In the genomic region with DNA sequence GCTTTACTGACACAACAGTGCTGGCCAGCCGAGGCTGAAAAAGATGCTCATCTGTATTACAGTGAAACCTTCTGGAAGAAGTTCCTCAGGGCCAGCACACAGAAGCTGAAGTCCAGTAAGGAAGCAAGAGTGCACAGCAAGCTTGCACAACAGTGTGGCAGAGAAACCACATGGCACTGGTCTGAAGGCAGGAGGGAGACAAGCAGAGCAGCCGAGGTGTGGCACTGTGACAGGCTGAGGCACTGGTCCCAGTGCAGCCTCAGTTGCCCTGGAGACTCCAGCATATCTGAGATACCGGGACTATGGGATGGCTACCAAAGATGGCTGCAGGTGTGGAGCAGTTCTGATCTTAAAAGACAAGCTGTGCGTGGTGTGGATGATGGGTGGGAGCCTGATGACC, we compare ENCODE assay signal across 18 mouse cellular contexts. TPM values are rescaled to one million over a fixed set of nuclear protein-coding genes. Genes with fewer than 3 reads are reported as not detected.
DNase-seq lines count a peak whose midpoint lies in the region; ATAC-seq and TF ChIP-seq lines count a peak whose summit lies in the region.
"Had no signal": no experiment of that assay in that cellular context is flagged by ENCODE, and none has a peak within 500 bp of the region (broad histone marks: within the 10 kb centered on the region; RNA-seq: fewer than 3 reads in every experiment).

No protein-coding gene starts in this region.

- in situ Hi-C loops in CH12.LX (cut with MboI; ENCODE audit: low pct_ligation_motif_present, low pct_unique_long_range_greater_than_20kb, low sequenced_read_pairs): no loop called here

- H3K9ac ChIP-seq in CH12.LX (ENCODE audit: insufficient read depth, low read depth): no peak overlapping the region
- H3K9ac ChIP-seq in liver, embryonic 16.5 days (ENCODE audit: low read depth, low read length): no peak overlapping the region
- H3K9ac ChIP-seq in hindbrain, embryonic 14.5 days: no peak overlapping the region
- H3K9ac ChIP-seq in forebrain, embryonic 16.5 days (replicated peaks; ENCODE audit: low read depth, low read length): no peak overlapping the region
- H3K9ac ChIP-seq: heart, embryonic 13.5 days; limb, embryonic 13.5 days had no signal

- H3K4me1 ChIP-seq in CH12.LX (ENCODE audit: control insufficient read depth in 1 of 2, insufficient read depth in 2 of 2): peaks cover 14 to 30% of the 10 kb centered on the region in 2 experiments
- H3K4me1 ChIP-seq in liver, embryonic 16.5 days (ENCODE audit: control insufficient read depth, low read depth, low read length): no peaks in the 10 kb centered on the region; the same call in 1 of the 2 replicates
- H3K4me1 ChIP-seq in hindbrain, embryonic 14.5 days (replicated peaks; ENCODE audit: control insufficient read depth, insufficient read depth, low read length): no peaks in the 10 kb centered on the region
- no peaks in the 10 kb centered on the region for H3K4me1 ChIP-seq in forebrain, embryonic 16.5 days (replicated peaks; ENCODE audit: control insufficient read depth, insufficient read depth, low read length)
- H3K4me1 ChIP-seq: midbrain, embryonic 10.5 days had no signal

- H3K36me3 ChIP-seq in CH12.LX (replicated peaks in 1 of 2; ENCODE audit: control insufficient read depth in 1 of 2, insufficient read depth in 1 of 2, low read length in 1 of 2): no peaks in the 10 kb centered on the region
- H3K36me3 ChIP-seq in liver, embryonic 16.5 days (ENCODE audit: control insufficient read depth, insufficient read depth): peaks cover 6% of the 10 kb centered on the region
- no peaks in the 10 kb centered on the region for H3K36me3 ChIP-seq in hindbrain, embryonic 14.5 days (replicated peaks; ENCODE audit: control insufficient read depth, insufficient read depth)
- no peaks in the 10 kb centered on the region for H3K36me3 ChIP-seq in forebrain, embryonic 16.5 days (ENCODE audit: control insufficient read depth, insufficient read depth)
- H3K36me3 ChIP-seq: heart, embryonic 13.5 days; limb, embryonic 13.5 days; midbrain, embryonic 10.5 days had no signal

- no peak for TF ChIP-seq EP300 in CH12.LX (IDR thresholded peaks at IDR 0.05; ENCODE audit: low read length)

- no peak for TF ChIP-seq CTCF in CH12.LX (conservative IDR thresholded peaks at IDR 0.05 in 1 of 2, IDR thresholded peaks at IDR 0.05 in 1 of 2; ENCODE audit: low read depth in 2 of 2, low read length in 2 of 2)

- H3K4me2 ChIP-seq in CH12.LX (ENCODE audit: insufficient read depth, low read depth, poor library complexity, severe bottlenecking): no peak overlapping the region
- H3K4me2 ChIP-seq in liver, embryonic 16.5 days (ENCODE audit: low read depth, low read length): no peak overlapping the region
- H3K4me2 ChIP-seq in hindbrain, embryonic 14.5 days (replicated peaks): no peak overlapping the region
- H3K4me2 ChIP-seq in forebrain, embryonic 16.5 days (ENCODE audit: low read length): no peak overlapping the region
- H3K4me2 ChIP-seq: heart, embryonic 13.5 days; limb, embryonic 13.5 days had no signal

- dilution Hi-C loops in CH12.LX (cut with MboI; ENCODE audit: extremely low pct_ligation_motif_present, extremely low pct_unique_long_range_greater_than_20kb, low sequenced_read_pairs): no loop called here

- H3K9me3 ChIP-seq in CH12.LX (replicated peaks; ENCODE audit: low read length): peaks cover 2% of the 10 kb centered on the region
- 0 out of 2 replicates have a peak, but pooled peaks cover 3% of the 10 kb centered on the region for H3K9me3 ChIP-seq in liver, embryonic 16.5 days (replicated peaks; ENCODE audit: control insufficient read depth, low read length)
- H3K9me3 ChIP-seq in hindbrain, embryonic 14.5 days (ENCODE audit: control insufficient read depth, low read length): no peaks in the 10 kb centered on the region
- no peaks in the 10 kb centered on the region for H3K9me3 ChIP-seq in forebrain, embryonic 16.5 days (ENCODE audit: control insufficient read depth, low read length)
- H3K9me3 ChIP-seq: limb, embryonic 13.5 days; midbrain, embryonic 10.5 days had no signal

- DNase-seq in layer of hippocampus, adult 9-11 months: peak; percentile 55
- DNase-seq in layer of hippocampus, postnatal 36 days: no peak
- DNase-seq in CH12.LX (ENCODE audit: extremely low read depth): no peak
- DNase-seq in adrenal gland, postnatal 36 days: peak; percentile 32 to 38
- no peak for DNase-seq in hindbrain, embryonic 14.5 days (ENCODE audit: low spot score)
- no peak for DNase-seq in retina, embryonic 14.5 days (ENCODE audit: low spot score)
- DNase-seq: cerebellum, adult 2 months; gastrocnemius, postnatal 36 days; kidney, adult 2 months; kidney, postnatal 4 days; right cerebral cortex, postnatal 25 days; thymus, postnatal 25 days had no signal

- H3K27ac ChIP-seq in CH12.LX (ENCODE audit: insufficient read depth, low read depth): peak overlapping the region; percentile 5; the same call in 1 of the 2 replicates
- peak overlapping the region; percentile 22; the same call in 1 of the 2 replicates for H3K27ac ChIP-seq in liver, embryonic 16.5 days (ENCODE audit: low read length)
- no peak overlapping the region for H3K27ac ChIP-seq in hindbrain, embryonic 14.5 days
- H3K27ac ChIP-seq in forebrain, embryonic 16.5 days (ENCODE audit: low read length): no peak overlapping the region
- H3K27ac ChIP-seq: heart, embryonic 13.5 days; limb, embryonic 13.5 days; midbrain, embryonic 10.5 days had no signal

- no peak for TF ChIP-seq RAD21 in CH12.LX (IDR thresholded peaks at IDR 0.05; ENCODE audit: low read depth, low read length)

- no peak for ATAC-seq in liver, embryonic 16.5 days (ENCODE audit: low read depth)
- ATAC-seq in hindbrain, embryonic 14.5 days (ENCODE audit: low FRiP score): no peak
- no peak for ATAC-seq in forebrain, embryonic 16.5 days
- ATAC-seq: CD4-positive, CD25-positive, alpha-beta regulatory T cell, adult 4 months had no signal

- H3K4me3 ChIP-seq in CH12.LX (replicated peaks in 1 of 3; ENCODE audit: low read depth in 2 of 3, low read length in 2 of 3, poor library complexity in 1 of 3): no peak overlapping the region
- H3K4me3 ChIP-seq in liver, embryonic 16.5 days (ENCODE audit: low read depth, low read length): no peak overlapping the region
- no peak overlapping the region for H3K4me3 ChIP-seq in hindbrain, embryonic 14.5 days (replicated peaks; ENCODE audit: low read length)
- no peak overlapping the region for H3K4me3 ChIP-seq in forebrain, embryonic 16.5 days (replicated peaks; ENCODE audit: low read length)
- H3K4me3 ChIP-seq: heart, embryonic 13.5 days; limb, embryonic 13.5 days; midbrain, embryonic 10.5 days had no signal

- no peaks in the 10 kb centered on the region for H3K27me3 ChIP-seq in CH12.LX (replicated peaks)
- H3K27me3 ChIP-seq in liver, embryonic 16.5 days (ENCODE audit: control insufficient read depth, insufficient read depth, low read depth, low read length): no peaks in the 10 kb centered on the region
- no peaks in the 10 kb centered on the region for H3K27me3 ChIP-seq in hindbrain, embryonic 14.5 days (ENCODE audit: control insufficient read depth, insufficient read depth, low read length)
- no peaks in the 10 kb centered on the region for H3K27me3 ChIP-seq in forebrain, embryonic 16.5 days (replicated peaks; ENCODE audit: control insufficient read depth, insufficient read depth, low read length)
- H3K27me3 ChIP-seq: heart, embryonic 13.5 days; limb, embryonic 13.5 days had no signal

- H3K79me2 ChIP-seq in CH12.LX (replicated peaks; ENCODE audit: control insufficient read depth, extremely low read depth, insufficient read depth, poor library complexity, severe bottlenecking): no peaks in the 10 kb centered on the region

- TF ChIP-seq POLR2A in CH12.LX (IDR thresholded peaks at IDR 0.05; ENCODE audit: low read depth, low read length): no peak

- 54% methylated on average over 4 of the region's 4 CpGs for WGBS in liver, embryonic 16.5 days (ENCODE audit: insufficient replicate concordance)
- WGBS in hindbrain, embryonic 14.5 days: 81% methylated on average over 4 of the region's 4 CpGs
- 81% methylated on average over 4 of the region's 4 CpGs for WGBS in forebrain, embryonic 16.5 days

TF ChIP-seq in CH12.LX, 34 proteins besides CTCF, POLR2A, EP300 and RAD21:
- TF ChIP-seq JUND (conservative IDR thresholded peaks at IDR 0.05; ENCODE audit: low read depth, low read length) (no peak), MAX (IDR thresholded peaks at IDR 0.05; ENCODE audit: low read length) (no peak), ETS1 (conservative IDR thresholded peaks at IDR 0.05; ENCODE audit: low read depth, low read length) (no peak), HCFC1 (IDR thresholded peaks at IDR 0.05; ENCODE audit: low read depth, low read length) (no peak), NELFE (IDR thresholded peaks at IDR 0.05; ENCODE audit: low read depth, low read length) (no peak), ZNF384 (IDR thresholded peaks at IDR 0.05; ENCODE audit: low read depth, low read length) (no peak), CHD2 (IDR thresholded peaks at IDR 0.05; ENCODE audit: low read length) (no peak), KAT2A (IDR thresholded peaks at IDR 0.05; ENCODE audit: insufficient replicate concordance, low read length) (no peak), SMC3 (IDR thresholded peaks at IDR 0.05; ENCODE audit: low read depth, low read length) (no peak)

RNA-seq across cellular contexts. Expression of a gene that starts 44.5 kb away (rescaled TPM):
- 1 to 10 TPM; 3.0 to 4.0 TPM for total RNA-seq in layer of hippocampus, postnatal 36 days (2021)
- 10.4 TPM in 2 replicates for total RNA-seq in CH12.LX (2012; rRNA removed)
- total RNA-seq in CH12.LX (2014; rRNA removed): 4.5 TPM in 2 replicates
- polyA plus RNA-seq in CH12.LX (2012; ENCODE audit: insufficient read length, low read depth): 3.5 and 4.1 TPM in 2 replicates
- total RNA-seq in adrenal gland, postnatal 36 days (2021): 10 to 100 TPM; 21.8 to 22.5 TPM
- polyA plus RNA-seq in liver, embryonic 16.5 days (2015; fragmentation: Nextera tagmentation; extraction: Ambion mirVana): 73.1 and 75.2 TPM in 2 replicates
- polyA plus RNA-seq in hindbrain, embryonic 14.5 days (2014; fragmentation: Nextera tagmentation; extraction: Ambion mirVana): 9.7 and 16.9 TPM in 2 replicates
- 1.9 and 2.2 TPM in 2 replicates for polyA plus RNA-seq in forebrain, embryonic 16.5 days (2015; fragmentation: Nextera tagmentation; extraction: Ambion mirVana)

Comparison
In these comparisons a context has a peak if more than half of its experiments do, and no peak if none do; other contexts are left out.
1. DNase-seq: peak in layer of hippocampus, adult 9-11 months (single experiment) and adrenal gland, postnatal 36 days (2 of 2); none in layer of hippocampus, postnatal 36 days (0 of 2), CH12.LX (single experiment), hindbrain, embryonic 14.5 days (single experiment) and retina, embryonic 14.5 days (single experiment).
2. H3K27ac ChIP-seq: peak in CH12.LX (single experiment) and liver, embryonic 16.5 days (single experiment); none in hindbrain, embryonic 14.5 days (single experiment) and forebrain, embryonic 16.5 days (single experiment).